Mouse (Mus musculus) cerebellum, adult (tissue): ENCODE results near the gene Numbl.
"Not testable (repeated sequence)": the region's sequence is repeated elsewhere in the genome, so short reads cannot be mapped to it uniquely, and the experiment has no call there.

Source experiments
- ATAC-seq: cut with Nextera tagmentation; 2 replicates; pipeline ENCODE4 v1.9.2; 2017; ENCODE audit warnings: mild to moderate bottlenecking, moderate library complexity, mixed read lengths; ENCODE audit not compliant: insufficient number of reproducible peaks, low FRiP score, low TSS enrichment

Numbl gene

DNA sequence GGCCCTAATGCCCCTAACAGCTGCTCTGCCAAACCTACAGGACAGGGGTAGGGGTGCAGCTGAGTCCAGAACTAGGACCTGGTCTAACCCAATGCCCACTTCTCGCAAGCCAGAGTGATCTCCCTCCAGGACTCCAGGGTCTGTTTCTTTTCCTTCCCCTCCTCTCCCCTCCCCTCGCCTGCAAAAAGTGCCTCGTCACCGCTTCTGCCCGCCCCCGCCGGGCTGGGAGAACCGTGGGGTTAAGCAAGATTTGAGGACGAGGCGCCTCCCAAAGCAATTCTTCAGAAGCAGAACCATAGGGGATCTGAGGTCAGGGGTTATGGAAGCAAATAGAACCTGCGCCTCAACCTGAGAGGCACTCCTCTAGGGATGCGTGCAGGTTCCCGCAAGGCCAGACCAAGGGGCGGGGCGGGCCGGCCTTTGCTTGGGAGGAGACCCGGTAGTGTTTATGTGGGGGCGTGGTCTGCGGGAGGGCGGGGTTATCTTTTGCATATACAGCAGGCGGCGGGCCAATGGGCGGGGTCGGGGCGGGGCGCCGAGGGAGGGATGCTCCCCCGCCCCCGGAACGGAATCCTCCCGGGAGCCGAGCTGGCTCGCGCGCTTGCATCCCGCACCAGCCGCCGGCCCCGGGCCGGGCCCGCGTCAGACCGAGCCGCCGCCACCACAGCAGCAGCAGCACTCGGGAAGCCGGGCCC is at the start of gene Numbl:
TSS of gene Numbl (plus strand) at position 229 of the 695 bp plus-strand sequence.
- peak; percentile 59 for ATAC-seq

GRCm38 (mm10) chr7:27212626-27213025 is 45.6 kb upstream of the Numbl start:
- no peak for ATAC-seq

DNA sequence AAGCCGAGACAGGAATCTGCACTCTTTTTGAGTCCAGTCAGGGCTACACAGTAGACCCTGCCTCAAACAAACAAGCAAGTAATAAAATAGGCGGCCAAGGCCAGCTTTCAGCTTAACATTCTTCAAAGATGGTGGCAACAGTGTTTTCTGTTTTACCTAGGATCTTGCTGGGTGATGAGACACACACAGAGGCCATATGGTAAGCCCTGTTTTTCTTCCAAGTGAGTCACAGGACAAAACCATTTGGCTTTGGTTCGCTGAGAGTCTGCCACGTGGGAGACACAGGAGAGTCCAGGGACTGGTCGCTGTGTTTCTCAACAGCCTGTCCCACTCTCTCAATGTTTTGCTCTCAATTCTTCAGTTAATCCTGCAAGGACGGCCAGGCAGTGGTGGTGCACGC is 39.6 kb upstream of the Numbl start:
- ATAC-seq, result no peak; the same call in 1 of the 2 replicates

DNA sequence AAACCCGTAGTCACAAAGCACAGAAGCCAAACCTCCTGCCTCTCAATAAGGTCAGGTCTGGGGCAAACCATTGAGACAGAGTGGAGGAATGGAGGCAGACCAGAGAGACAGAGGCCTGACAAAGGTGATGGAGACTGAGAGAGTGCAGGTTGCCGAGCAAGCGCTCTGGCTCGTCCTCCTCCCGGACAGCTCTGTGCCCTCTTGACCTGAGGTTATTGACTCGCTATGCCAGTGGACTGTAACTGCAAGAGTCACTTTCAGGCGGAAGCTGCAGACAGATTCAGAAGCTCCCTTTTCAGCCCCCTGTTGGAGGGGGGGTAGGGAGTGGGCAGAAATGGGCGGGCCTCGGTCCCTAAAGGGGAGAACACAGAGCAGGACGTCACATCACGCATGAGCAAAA is 38.3 kb upstream of the Numbl start:
- ATAC-seq, result no peak

DNA sequence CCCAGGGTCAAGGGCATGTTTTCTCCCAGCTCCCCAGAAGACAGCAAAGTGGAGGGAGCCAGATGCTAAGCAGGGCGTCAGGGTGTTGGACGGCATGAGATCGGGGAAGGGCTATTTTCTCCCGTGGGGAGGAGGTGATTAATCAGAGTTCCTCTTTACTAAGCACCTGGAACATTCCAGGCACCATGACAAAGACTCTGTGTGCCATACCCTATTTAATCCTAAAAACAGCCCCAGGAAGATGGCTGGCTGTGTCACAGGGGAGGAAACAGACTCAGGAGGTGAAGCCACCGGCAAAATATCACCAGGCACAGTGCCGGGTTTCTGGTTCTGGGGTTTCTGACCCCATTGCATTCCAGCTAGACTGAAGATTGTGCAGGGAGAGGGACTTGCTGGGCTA is 36.3 kb upstream of the Numbl start:
- ATAC-seq, result no peak

DNA sequence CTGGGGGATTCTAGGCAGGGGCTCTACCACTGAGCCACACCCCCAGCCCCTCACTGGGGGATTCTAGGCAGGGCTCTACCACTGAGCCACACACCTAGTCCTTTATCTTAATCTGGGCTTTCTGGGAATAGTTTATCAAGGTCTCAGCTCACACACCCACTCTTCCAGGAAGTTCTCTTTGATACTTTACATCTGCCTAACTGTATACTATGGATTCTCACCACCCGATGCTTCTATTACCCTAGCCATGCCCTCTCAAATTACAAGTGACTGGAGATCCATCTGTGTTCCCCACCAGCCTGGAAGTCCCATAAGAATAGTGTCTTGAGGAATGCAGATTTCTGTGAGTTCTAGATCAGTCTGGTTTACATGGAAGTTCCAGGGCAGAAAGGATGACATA is 35.7 kb upstream of the Numbl start:
- ATAC-seq, result no peak

DNA sequence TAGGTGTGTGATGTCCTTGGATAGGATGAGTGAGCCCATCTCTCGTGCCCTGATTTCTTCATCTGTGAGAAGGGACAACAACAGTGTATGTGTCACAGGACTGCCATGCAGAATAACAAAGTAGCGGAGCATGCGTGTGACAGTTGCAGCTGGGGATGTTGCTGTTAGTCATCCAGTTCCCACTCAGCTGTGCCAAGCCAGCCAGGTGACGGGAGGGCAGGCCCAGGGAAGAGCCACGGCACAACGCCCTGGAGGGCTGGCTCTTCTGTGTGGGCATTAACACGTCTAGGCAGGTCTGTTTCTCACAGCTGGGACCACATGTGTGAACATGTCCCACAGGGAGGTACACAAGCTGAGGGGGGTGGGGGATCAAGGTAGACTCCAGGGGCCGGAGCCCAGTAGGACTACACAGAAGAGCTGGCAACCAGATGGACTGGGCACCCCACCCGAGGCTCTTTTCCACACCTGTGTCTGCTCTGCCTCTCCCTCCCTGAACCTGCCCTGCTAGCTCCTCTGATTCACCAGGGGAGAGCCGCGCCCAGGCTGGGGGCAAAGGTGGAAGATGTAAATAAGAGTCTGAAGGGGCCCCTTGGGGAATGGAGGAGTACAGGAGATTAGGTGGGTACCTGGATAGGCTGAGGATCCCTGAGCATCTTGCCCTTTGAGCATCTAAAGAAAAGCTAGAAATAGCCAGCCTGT is 33.2 kb upstream of the Numbl start:
- no peak for ATAC-seq

GRCm38 (mm10) chr7:27227276-27227675 is 31.0 kb upstream of the Numbl start:
- no peak for ATAC-seq

DNA sequence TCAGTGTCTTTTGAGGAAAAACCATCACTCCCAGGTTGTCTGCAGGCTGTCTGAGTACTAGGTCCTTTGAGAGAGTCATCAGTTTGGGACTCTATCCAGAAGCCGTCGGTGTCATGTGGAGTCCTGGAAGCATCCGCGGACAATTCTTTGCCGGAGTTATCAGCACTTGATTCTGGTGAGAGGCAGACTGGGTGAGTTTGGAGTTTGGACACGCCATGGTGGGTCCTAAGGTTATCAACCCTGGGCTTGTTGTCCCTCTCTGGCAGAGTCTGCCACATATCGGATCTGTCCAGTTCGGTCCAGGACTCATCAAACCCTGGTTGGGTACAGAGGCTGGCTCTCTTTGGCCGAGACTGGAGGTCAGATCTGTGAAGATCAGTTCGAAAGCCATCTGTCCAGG is 30.6 kb upstream of the Numbl start:
- ATAC-seq, result peak; percentile 12; the same call in 1 of the 2 replicates

GRCm38 (mm10) chr7:27228281-27228821 is 29.9 kb upstream of the Numbl start, which contains the start of gene Itpkc:
TSS of gene Itpkc (minus strand) at chr7:27228661.
- ATAC-seq, result peak; percentile 75

- no peak for ATAC-seq
Observed at GRCm38 (mm10) chr7:27228865-27229264, 29.4 kb upstream of the Numbl start.

DNA sequence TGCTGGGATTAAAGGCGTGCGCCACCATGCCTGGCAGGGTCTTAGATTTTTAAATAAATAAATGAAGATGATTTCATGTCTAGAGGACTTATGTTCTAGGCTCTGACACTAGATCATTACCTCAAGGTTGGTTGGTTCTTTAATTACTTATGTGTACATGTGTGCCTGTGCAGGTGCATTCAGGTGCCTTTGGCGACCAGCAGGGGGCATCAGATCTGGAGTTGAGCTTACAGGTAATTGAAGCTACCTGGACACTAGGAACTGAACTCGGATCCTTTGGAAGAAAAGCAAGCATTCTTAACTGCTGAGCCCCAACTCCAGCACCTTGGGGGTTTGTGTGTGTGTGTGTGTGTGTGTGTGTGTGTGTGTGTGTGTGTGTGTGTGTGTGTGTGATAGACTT is 27.5 kb upstream of the Numbl start:
- ATAC-seq, result no peak

GRCm38 (mm10) chr7:27231693-27232331 is 26.4 kb upstream of the Numbl start:
- ATAC-seq, result no peak

- ATAC-seq, result peak; percentile 89
Observed at GRCm38 (mm10) chr7:27232781-27233281, 25.4 kb upstream of the Numbl start, which contains the start of gene Coq8b. TSS of gene Coq8b (plus strand) at chr7:27233023.

GRCm38 (mm10) chr7:27233300-27233699 is 24.9 kb upstream of the Numbl start:
- no peak for ATAC-seq

DNA sequence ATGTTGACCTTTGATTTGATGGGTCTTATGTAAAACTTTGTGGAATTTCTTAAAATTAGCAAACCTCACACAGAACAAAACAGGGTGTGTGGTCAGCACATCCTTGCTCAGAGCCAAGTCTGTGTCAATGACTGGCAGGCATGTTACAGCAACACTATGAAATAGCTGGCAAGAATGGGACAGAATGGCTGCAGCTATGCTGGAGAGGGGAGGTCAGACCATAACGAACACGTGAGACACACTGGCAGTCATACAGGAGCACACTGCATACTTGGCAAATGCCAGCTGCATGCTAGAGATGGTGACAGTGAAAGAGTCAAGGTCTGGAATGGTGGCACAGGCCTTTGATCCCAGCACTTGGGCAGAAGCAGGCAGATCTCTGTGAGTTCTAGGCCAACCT is 22.5 kb upstream of the Numbl start:
- ATAC-seq, result no peak

- ATAC-seq, result no peak
Observed at GRCm38 (mm10) chr7:27237527-27237926, 20.7 kb upstream of the Numbl start.

DNA sequence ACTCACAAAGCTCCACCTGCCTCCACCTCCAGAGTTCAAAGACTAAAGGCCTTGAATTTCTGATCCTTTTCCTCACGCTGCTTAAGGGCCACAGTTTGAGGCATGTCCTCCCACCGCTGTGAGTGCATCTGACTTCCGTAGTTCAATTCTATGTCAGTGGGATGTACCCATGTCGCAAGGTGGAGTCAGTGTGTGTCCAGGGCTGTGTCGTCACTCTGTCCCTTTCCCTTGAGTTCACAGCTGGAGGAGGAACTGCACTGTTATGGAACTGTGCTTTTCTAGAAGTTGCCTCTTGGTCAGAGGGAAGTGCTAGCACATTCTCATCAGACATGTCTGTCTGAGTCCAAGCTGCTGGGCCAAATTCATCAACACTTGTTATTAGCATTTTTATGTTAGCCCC is 19.7 kb upstream of the Numbl start:
- ATAC-seq, result no peak

DNA sequence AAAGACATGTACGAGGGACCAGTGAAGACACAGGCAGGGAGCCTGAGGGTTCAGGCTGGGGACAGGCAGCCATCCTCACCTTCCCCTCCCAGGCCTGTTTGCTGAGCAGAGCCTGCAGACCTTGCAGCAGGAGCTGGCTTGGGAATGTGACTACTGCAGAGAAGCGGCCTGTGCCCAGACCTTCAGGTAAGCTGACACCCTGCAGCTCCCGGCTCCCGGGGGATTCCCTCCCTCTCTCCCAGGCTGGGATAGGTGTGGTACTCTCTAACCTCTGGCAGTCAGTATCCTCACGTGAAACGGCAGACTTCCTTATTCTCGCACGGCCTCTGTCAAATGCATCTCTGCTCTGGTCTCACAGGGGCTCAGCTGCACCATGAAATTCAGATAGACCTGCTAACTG is 15.0 kb upstream of the Numbl start:
- no peak for ATAC-seq

GRCm38 (mm10) chr7:27244088-27244487 is 14.1 kb upstream of the Numbl start:
- not testable (repeated sequence) for ATAC-seq

GRCm38 (mm10) chr7:27249146-27249545 is 9.1 kb upstream of the Numbl start:
- no peak for ATAC-seq
